Mouse (Mus musculus) CH12.LX (cell line): ENCODE measurements around the gene Ppfia2.

Experiments used
- CTCF ChIP-seq, 2 experiments: IDR thresholded peaks in 1 of 2; conservative IDR thresholded peaks in 1 of 2; 2 replicates each; pipeline ENCODE4 v1.5.1; 2011 to 2012; ENCODE audit warnings: low read depth in 2 of 2, low read length in 2 of 2, improper control_type of control experiment in 1 of 2, inconsistent platforms in 1 of 2, mild to moderate bottlenecking in 1 of 2, moderate library complexity in 1 of 2
- EP300 ChIP-seq: IDR thresholded peaks from 2 replicates; pipeline ENCODE4 v1.6.1; 2011; ENCODE audit warnings: low read length, improper control_type of control experiment
- GABPA ChIP-seq: IDR thresholded peaks from 2 replicates; pipeline ENCODE4 v1.6.1; 2012; ENCODE audit warnings: low read depth, low read length, improper control_type of control experiment, inconsistent platforms; ENCODE audit not compliant: insufficient replicate concordance
- JUND ChIP-seq: conservative IDR thresholded peaks from 2 replicates; pipeline ENCODE4 v1.6.1; 2011; ENCODE audit warnings: low read depth, low read length, improper control_type of control experiment
- NELFE ChIP-seq: IDR thresholded peaks from 2 replicates; pipeline ENCODE4 v1.6.1; 2011; ENCODE audit warnings: low read depth, low read length, improper control_type of control experiment
- NRF1 ChIP-seq: IDR thresholded peaks from 2 replicates; pipeline ENCODE4 v1.6.1; 2014; ENCODE audit warnings: low read depth, mild to moderate bottlenecking, inconsistent platforms, low read length, improper control_type of control experiment, moderate library complexity
- POLR2A ChIP-seq: IDR thresholded peaks from 2 replicates; pipeline ENCODE4 v1.6.1; 2011; ENCODE audit warnings: low read depth, mild to moderate bottlenecking, improper control_type of control experiment, low read length
- RCOR1 ChIP-seq: conservative IDR thresholded peaks from 2 replicates; pipeline ENCODE4 v1.6.1; 2012; ENCODE audit warnings: low read depth, mild to moderate bottlenecking, inconsistent platforms, low read length, improper control_type of control experiment
- TCF12 ChIP-seq: IDR thresholded peaks from 2 replicates; pipeline ENCODE4 v1.6.1; 2014; ENCODE audit warnings: low read depth, mild to moderate bottlenecking, inconsistent platforms, low read length, improper control_type of control experiment

GRCm38 (mm10) chr10:106681395-106681794 lies 211.3 kb downstream of the Ppfia2 start:
- TF ChIP-seq RCOR1 (no peak), GABPA (no peak), POLR2A (no peak), CTCF (conservative IDR thresholded peaks at IDR 0.05 in 1 of 2, IDR thresholded peaks at IDR 0.05 in 1 of 2; ENCODE audit: low read depth in 2 of 2, low read length in 2 of 2) (no peak), NELFE (no peak), EP300 (no peak), TCF12 (no peak), JUND (no peak), NRF1 (no peak)
